Mouse (Mus musculus): ENCODE data around the gene Sec23ip. TPM values are rescaled to one million over a fixed set of nuclear protein-coding genes. Genes with fewer than 3 reads are reported as not detected.

Gene Sec23ip
- polyA plus RNA-seq, 1 experiment: 68.6 TPM

DNA sequence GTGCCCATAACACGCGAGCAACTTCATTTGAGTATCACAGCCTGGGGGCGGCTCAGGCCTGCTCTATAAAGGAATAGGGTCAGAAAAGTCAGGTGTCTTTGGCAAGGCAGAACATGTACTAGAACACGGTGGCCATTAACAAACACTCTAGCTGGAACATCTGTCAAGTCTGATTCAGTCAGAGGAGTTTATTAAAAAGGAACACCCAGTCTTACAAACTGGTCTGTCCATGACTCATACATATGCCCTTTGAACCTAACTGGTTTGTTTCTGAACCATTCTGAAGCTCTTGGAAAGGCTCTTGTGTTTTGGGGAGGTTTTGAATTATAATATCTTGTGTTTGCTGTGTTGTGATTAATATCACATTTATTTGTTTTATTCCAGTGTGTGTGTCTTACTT lies 45.3 kb downstream of the Sec23ip start:
- no peak for DNase-seq
- Histone ChIP-seq H3K4me3 (ENCODE audit: control insufficient read depth, insufficient read depth, low read length) (no peak overlapping the region), H3K27me3 (ENCODE audit: control insufficient read depth, insufficient read depth, low read length) (no peaks in the 10 kb centered on the region), H3K27ac (ENCODE audit: control insufficient read depth, insufficient read depth, low read length) (no peak overlapping the region), H3K36me3 (ENCODE audit: control insufficient read depth, insufficient read depth, low read length) (peaks cover 3% of the 10 kb centered on the region), H3K4me1 (replicated peaks; ENCODE audit: control insufficient read depth, insufficient read depth, low read length) (no peaks in the 10 kb centered on the region)
- WGBS: 90% methylated on average over 4 of the region's 4 CpGs
- no peak for TF ChIP-seq CTCF (IDR thresholded peaks at IDR 0.05; ENCODE audit: borderline replicate concordance, control insufficient read depth, extremely low read depth, insufficient read depth, low read length, poor library complexity)
- no peak for TF ChIP-seq POLR2A (IDR thresholded peaks at IDR 0.05; ENCODE audit: control insufficient read depth, extremely low read depth, insufficient read depth, low read length, poor library complexity)

DNA sequence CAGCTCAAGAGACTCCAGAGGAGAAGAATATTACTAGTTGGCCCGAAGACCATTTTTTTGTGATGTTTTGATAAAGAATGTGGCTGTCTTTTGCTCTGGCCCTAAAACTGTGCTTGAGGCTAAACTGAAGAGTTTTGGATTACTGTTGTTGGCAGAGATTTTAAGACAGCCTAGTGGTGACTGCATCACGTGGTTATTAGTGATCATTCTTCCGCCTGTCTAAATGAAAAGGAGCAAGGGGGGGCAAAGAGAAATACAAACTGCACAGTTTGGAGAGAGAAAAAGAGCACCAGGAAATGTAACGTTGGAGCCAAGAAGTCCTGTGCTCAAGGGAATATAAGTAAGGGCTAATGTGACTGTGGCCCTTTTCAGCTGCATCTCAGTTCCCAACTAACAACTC lies 48.7 kb downstream of the Sec23ip start:
- DNase-seq: no peak
- Histone ChIP-seq H3K27me3 (ENCODE audit: control insufficient read depth, insufficient read depth, low read length) (no peaks in the 10 kb centered on the region), H3K36me3 (ENCODE audit: control insufficient read depth, insufficient read depth, low read length) (no peaks in the 10 kb centered on the region), H3K4me1 (replicated peaks; ENCODE audit: control insufficient read depth, insufficient read depth, low read length) (no peaks in the 10 kb centered on the region), H3K27ac (ENCODE audit: control insufficient read depth, insufficient read depth, low read length) (no peak overlapping the region), H3K4me3 (ENCODE audit: control insufficient read depth, insufficient read depth, low read length) (no peak overlapping the region)
- 89% methylated on average over 4 of the region's 4 CpGs for WGBS
- no peak for TF ChIP-seq CTCF (IDR thresholded peaks at IDR 0.05; ENCODE audit: borderline replicate concordance, control insufficient read depth, extremely low read depth, insufficient read depth, low read length, poor library complexity)

DNA sequence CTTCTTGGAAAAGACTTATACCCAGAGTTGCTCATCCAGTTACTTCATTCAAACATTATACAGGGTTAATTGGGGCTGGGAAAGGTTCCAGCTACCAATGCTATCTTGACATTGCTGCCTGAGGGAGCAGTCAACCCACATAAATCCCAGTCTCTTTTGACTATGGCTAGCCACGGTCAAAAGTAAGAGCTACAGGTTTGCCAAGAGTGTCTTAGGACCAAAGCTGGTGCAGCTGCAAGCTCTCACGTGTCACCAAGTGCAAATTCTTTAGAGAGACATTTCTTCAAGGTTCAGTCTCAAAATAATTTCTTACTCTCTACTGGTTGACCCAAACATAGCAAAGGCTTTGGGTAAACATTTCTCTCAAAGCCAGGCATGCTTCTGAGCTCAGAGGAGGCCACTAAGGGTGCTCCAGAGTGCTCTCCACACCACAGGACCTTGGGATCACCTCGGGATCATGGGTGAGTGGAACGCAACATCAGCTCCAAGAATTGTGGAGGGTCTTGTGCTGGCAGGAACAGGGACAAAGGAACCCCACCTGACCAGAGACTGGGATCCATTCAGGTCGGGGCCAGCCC lies 80.3 kb downstream of the Sec23ip start:
- H3K4me3 ChIP-seq (ENCODE audit: control insufficient read depth, insufficient read depth, low read length): no peak overlapping the region

DNA sequence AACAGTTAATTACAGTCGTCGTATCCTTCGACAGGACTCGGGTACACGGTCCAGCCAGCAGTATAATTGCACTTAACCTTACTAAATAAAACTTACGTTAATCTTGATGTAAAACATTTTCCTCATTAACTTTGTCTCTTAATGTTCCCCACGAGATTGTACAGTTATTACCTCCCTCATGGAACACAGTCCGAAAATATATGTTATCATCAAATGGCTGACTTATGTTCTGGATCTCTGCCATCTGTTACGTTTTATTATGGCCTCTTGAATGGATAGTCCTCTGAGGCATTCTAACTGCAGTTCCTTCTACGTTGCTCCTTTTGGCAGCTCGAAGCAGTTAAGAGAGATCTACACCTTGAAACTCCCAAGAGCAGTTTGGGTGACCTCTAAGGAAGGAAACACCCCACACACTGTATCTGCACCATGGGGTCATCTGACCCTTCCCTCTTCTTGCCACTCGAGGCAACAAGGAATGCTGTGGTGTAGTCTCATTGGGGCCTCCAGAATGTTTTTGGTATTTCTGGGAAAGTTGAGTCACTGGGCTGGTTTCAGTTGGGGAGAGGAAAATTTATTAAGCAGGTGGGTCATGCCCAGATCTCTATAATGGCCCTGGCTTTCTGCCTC lies 87.8 kb downstream of the Sec23ip start:
- H3K4me3 ChIP-seq (ENCODE audit: control insufficient read depth, insufficient read depth, low read length): no peak overlapping the region
- WGBS: 85% methylated on average over 12 of the region's 12 CpGs
- DNase-seq: no peak

More for the DNA sequence above, 80.3 kb downstream of the Sec23ip start:
- 84% methylated on average over 5 of the region's 5 CpGs for WGBS
- Histone ChIP-seq H3K4me1 (replicated peaks; ENCODE audit: control insufficient read depth, insufficient read depth, low read length) (no peaks in the 10 kb centered on the region), H3K27ac (ENCODE audit: control insufficient read depth, insufficient read depth, low read length) (no peak overlapping the region), H3K36me3 (ENCODE audit: control insufficient read depth, insufficient read depth, low read length) (no peaks in the 10 kb centered on the region), H3K27me3 (ENCODE audit: control insufficient read depth, insufficient read depth, low read length) (no peaks in the 10 kb centered on the region)
- DNase-seq: no peak
- TF ChIP-seq POLR2A (IDR thresholded peaks at IDR 0.05; ENCODE audit: control insufficient read depth, extremely low read depth, insufficient read depth, low read length, poor library complexity) (no peak), CTCF (IDR thresholded peaks at IDR 0.05; ENCODE audit: borderline replicate concordance, control insufficient read depth, extremely low read depth, insufficient read depth, low read length, poor library complexity) (no peak)

DNA sequence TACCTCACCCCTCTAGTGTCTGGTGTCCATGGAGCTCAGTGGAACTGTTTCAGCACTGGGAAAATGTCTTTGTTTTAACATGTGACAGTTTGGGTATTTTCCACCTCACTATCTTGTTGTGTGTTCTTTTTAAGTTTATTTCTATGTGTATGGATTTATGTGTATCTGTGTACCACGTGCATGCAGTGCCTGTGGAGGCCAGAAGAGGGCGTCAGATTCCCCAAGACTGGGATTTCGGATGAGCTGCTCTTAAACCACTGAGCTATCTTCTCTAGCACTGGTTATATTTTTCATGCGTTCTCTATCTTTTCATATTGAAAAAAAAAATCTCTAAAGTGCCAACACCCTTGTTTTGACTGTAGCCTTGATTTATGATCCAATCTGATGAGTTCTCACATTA lies 88.5 kb downstream of the Sec23ip start:
- Histone ChIP-seq H3K27me3 (ENCODE audit: control insufficient read depth, insufficient read depth, low read length) (no peaks in the 10 kb centered on the region), H3K4me1 (replicated peaks; ENCODE audit: control insufficient read depth, insufficient read depth, low read length) (no peaks in the 10 kb centered on the region), H3K4me3 (ENCODE audit: control insufficient read depth, insufficient read depth, low read length) (no peak overlapping the region), H3K36me3 (ENCODE audit: control insufficient read depth, insufficient read depth, low read length) (no peaks in the 10 kb centered on the region), H3K27ac (ENCODE audit: control insufficient read depth, insufficient read depth, low read length) (no peak overlapping the region)
- DNase-seq: no peak
- TF ChIP-seq POLR2A (IDR thresholded peaks at IDR 0.05; ENCODE audit: control insufficient read depth, extremely low read depth, insufficient read depth, low read length, poor library complexity): no peak
- 95% methylated on average over 4 of the region's 4 CpGs for WGBS

More for the DNA sequence above, 87.8 kb downstream of the Sec23ip start:
- TF ChIP-seq CTCF (IDR thresholded peaks at IDR 0.05; ENCODE audit: borderline replicate concordance, control insufficient read depth, extremely low read depth, insufficient read depth, low read length, poor library complexity): no peak
- no peak for TF ChIP-seq POLR2A (IDR thresholded peaks at IDR 0.05; ENCODE audit: control insufficient read depth, extremely low read depth, insufficient read depth, low read length, poor library complexity)
- no peaks in the 10 kb centered on the region for H3K4me1 ChIP-seq (replicated peaks; ENCODE audit: control insufficient read depth, insufficient read depth, low read length)
- H3K27ac ChIP-seq (ENCODE audit: control insufficient read depth, insufficient read depth, low read length): no peak overlapping the region
- no peaks in the 10 kb centered on the region for H3K27me3 ChIP-seq (ENCODE audit: control insufficient read depth, insufficient read depth, low read length)
- H3K36me3 ChIP-seq (ENCODE audit: control insufficient read depth, insufficient read depth, low read length): no peaks in the 10 kb centered on the region

Other genes with a start within 250 kb of the Sec23ip start
- 14.5 and 19.1 TPM in 2 replicates for gene Bag3, start 221.3 kb upstream of the Sec23ip start, polyA plus RNA-seq (2012; rRNA removed)
- gene Inpp5f, start 133.6 kb upstream of the Sec23ip start, polyA plus RNA-seq (2012; rRNA removed): 3.8 and 4.1 TPM in 2 replicates
- gene Mcmbp, start 4.4 kb upstream of the Sec23ip start, polyA plus RNA-seq (2012; rRNA removed): 69.0 and 97.3 TPM in 2 replicates

All from thymus, adult 2 months (tissue).